Mouse (Mus musculus) neural tube, embryonic 10.5 days (tissue): ENCODE data around the gene Tmem204.
"Not testable (repeated sequence)": the region's sequence is repeated elsewhere in the genome, so short reads cannot be mapped to it uniquely, and the experiment has no call there.

Experiments used
- DNase-seq: peaks from one replicate; pipeline ENCODE4 v3.0.0-alpha.2; 2017; ENCODE audit warnings: low spot score; ENCODE audit errors: extremely low spot score

The Tmem204 gene

GRCm38 (mm10) chr17:25083444-25083931 lies at the start of gene Tmem204:
Gene Tmem204 (minus strand): TSS chr17:25083591.
- peak; percentile 77 for DNase-seq

GRCm38 (mm10) chr17:25130060-25130459 lies 46.7 kb upstream of the Tmem204 start:
- DNase-seq = no peak

GRCm38 (mm10) chr17:25127681-25128080 lies 44.3 kb upstream of the Tmem204 start:
- DNase-seq = no peak

GRCm38 (mm10) chr17:25127079-25127478 lies 43.7 kb upstream of the Tmem204 start:
- no peak for DNase-seq

GRCm38 (mm10) chr17:25125442-25126060 lies 42.2 kb upstream of the Tmem204 start:
- DNase-seq = not testable (repeated sequence)

GRCm38 (mm10) chr17:25123979-25124378 lies 40.6 kb upstream of the Tmem204 start:
- no peak for DNase-seq

GRCm38 (mm10) chr17:25120406-25120805 lies 37.0 kb upstream of the Tmem204 start, which contains the start of gene Ptx4:
Gene Ptx4 (plus strand): TSS chr17:25120760.
- no peak for DNase-seq

- no peak for DNase-seq
Observed at GRCm38 (mm10) chr17:25117263-25117662, 33.9 kb upstream of the Tmem204 start.

GRCm38 (mm10) chr17:25115664-25116432 lies 32.5 kb upstream of the Tmem204 start, which contains the start of gene Telo2:
Gene Telo2 (minus strand): TSS chr17:25115967.
- DNase-seq = peak; percentile 92

- DNase-seq = peak; percentile 30
Observed at GRCm38 (mm10) chr17:25114908-25115645, 31.7 kb upstream of the Tmem204 start.

GRCm38 (mm10) chr17:25112423-25112810 lies 29.0 kb upstream of the Tmem204 start:
- no peak for DNase-seq

- DNase-seq = no peak
Observed at GRCm38 (mm10) chr17:25111739-25112422, 28.5 kb upstream of the Tmem204 start.

GRCm38 (mm10) chr17:25111220-25111619 lies 27.8 kb upstream of the Tmem204 start:
- DNase-seq = no peak

GRCm38 (mm10) chr17:25110590-25110989 lies 27.2 kb upstream of the Tmem204 start:
- no peak for DNase-seq

GRCm38 (mm10) chr17:25109578-25109977 lies 26.2 kb upstream of the Tmem204 start:
- DNase-seq = peak; percentile 35

GRCm38 (mm10) chr17:25107786-25108185 lies 24.4 kb upstream of the Tmem204 start:
- DNase-seq = no peak

GRCm38 (mm10) chr17:25101338-25101737 lies 17.9 kb upstream of the Tmem204 start:
- DNase-seq = no peak

GRCm38 (mm10) chr17:25100052-25100451 lies 16.7 kb upstream of the Tmem204 start:
- no peak for DNase-seq

- no peak for DNase-seq
Observed at GRCm38 (mm10) chr17:25096221-25096620, 12.8 kb upstream of the Tmem204 start.

GRCm38 (mm10) chr17:25090450-25090849 lies 7.1 kb upstream of the Tmem204 start:
- DNase-seq = no peak

GRCm38 (mm10) chr17:25089158-25089557 lies 5.8 kb upstream of the Tmem204 start:
- DNase-seq = no peak
